8 mouse cellular contexts compared by ENCODE assay signal in genomic region chr8:125532953-125533352, GRCm38 (mm10). TPM values are rescaled to one million over a fixed set of nuclear protein-coding genes. Genes with fewer than 3 reads are reported as not detected.
DNase-seq lines count a peak whose midpoint lies in the region; ATAC-seq and TF ChIP-seq lines count a peak whose summit lies in the region.

No protein-coding gene starts in this region.

- no peak overlapping the region for H3K9ac ChIP-seq in kidney, embryonic 14.5 days (ENCODE audit: low read depth, low read length)
- no peak overlapping the region for H3K9ac ChIP-seq in forebrain, embryonic 15.5 days (replicated peaks)

- H3K9me3 ChIP-seq in kidney, embryonic 14.5 days (ENCODE audit: control insufficient read depth, low read length): no peaks in the 10 kb centered on the region
- H3K9me3 ChIP-seq in forebrain, embryonic 15.5 days: no peaks in the 10 kb centered on the region

- H3K4me2 ChIP-seq in kidney, embryonic 14.5 days (replicated peaks; ENCODE audit: low read depth, low read length): no peak overlapping the region
- no peak overlapping the region for H3K4me2 ChIP-seq in forebrain, embryonic 15.5 days (replicated peaks)

- TF ChIP-seq CTCF in Patski (IDR thresholded peaks at IDR 0.05): no peak

- DNase-seq in kidney, adult 11 months: peak; percentile 91
- peak; percentile 19 for DNase-seq in Patski (ENCODE audit: low read depth, low spot score)
- DNase-seq in kidney, postnatal 14 days: peak; percentile 87
- no peak for DNase-seq in cerebellum, postnatal 36 days
- DNase-seq in cerebellum, adult 11 months: no peak

- WGBS in kidney, embryonic 14.5 days: 66% methylated on average over 8 of the region's 8 CpGs
- 30% methylated on average over 8 of the region's 8 CpGs for WGBS in forebrain, embryonic 15.5 days

- H3K27me3 ChIP-seq in kidney, embryonic 14.5 days (ENCODE audit: control insufficient read depth, insufficient read depth, low read length): no peaks in the 10 kb centered on the region
- no peaks in the 10 kb centered on the region for H3K27me3 ChIP-seq in Patski
- no peaks in the 10 kb centered on the region for H3K27me3 ChIP-seq in forebrain, embryonic 15.5 days

- in situ Hi-C loops in Patski (cut with MboI; ENCODE audit: low pct_unique_long_range_greater_than_20kb): no loop called here

- H3K4me1 ChIP-seq in kidney, embryonic 14.5 days (ENCODE audit: control insufficient read depth, insufficient read depth, low read length): peaks cover 30% of the 10 kb centered on the region
- H3K4me1 ChIP-seq in forebrain, embryonic 15.5 days: peaks cover 66% of the 10 kb centered on the region

- peaks cover 5% of the 10 kb centered on the region; the same call in 1 of the 2 replicates for H3K36me3 ChIP-seq in kidney, embryonic 14.5 days (ENCODE audit: control insufficient read depth, insufficient read depth, low read length)
- peaks cover 7% of the 10 kb centered on the region; the same call in 1 of the 2 replicates for H3K36me3 ChIP-seq in forebrain, embryonic 15.5 days

- no peak overlapping the region for H3K4me3 ChIP-seq in kidney, embryonic 14.5 days (ENCODE audit: low read length)
- no peak overlapping the region for H3K4me3 ChIP-seq in forebrain, embryonic 15.5 days

- no peak for ATAC-seq in kidney, embryonic 14.5 days (ENCODE audit: low FRiP score, low TSS enrichment)
- no peak for ATAC-seq in Patski
- ATAC-seq in forebrain, embryonic 15.5 days (replicated peaks): 0 out of 2 replicates have a peak, but pooled peaks have one; percentile 24
- ATAC-seq in inflammation-experienced regulatory T-cells, adult 6 months: no peak

- CTCF ChIA-PET in Patski (lab: Charles Lee): no interaction called here

- no peak overlapping the region for H3K27ac ChIP-seq in kidney, embryonic 14.5 days (ENCODE audit: low read depth, low read length)
- no peak overlapping the region for H3K27ac ChIP-seq in forebrain, embryonic 15.5 days (replicated peaks)

- POLR2A ChIA-PET in Patski (lab: Charles Lee): no interaction called here

RNA-seq across cellular contexts. Expression of gene Sipa1l2, which starts 36.7 kb away (rescaled TPM):
- polyA plus RNA-seq in kidney, embryonic 14.5 days (2014; fragmentation: Nextera tagmentation; extraction: Ambion mirVana): 6.6 and 12.9 TPM in 2 replicates
- polyA plus RNA-seq in Patski (2021): 20.4 TPM
- polyA plus RNA-seq in forebrain, embryonic 15.5 days (2015; fragmentation: Nextera tagmentation; extraction: Ambion mirVana): 32.0 and 37.1 TPM in 2 replicates
- polyA plus RNA-seq in inflammation-experienced regulatory T-cells, adult 6 months (2017; shearing (Covaris generic)): 1 to 10 TPM in 2 of 3 experiments, under 1 TPM in 1; 0.39 to 2.2 (median 2.0) TPM

Comparison
In these comparisons a context has a peak if more than half of its experiments do, and no peak if none do; other contexts are left out.
1. DNase-seq: peak in kidney, adult 11 months (single experiment), Patski (single experiment) and kidney, postnatal 14 days (single experiment); none in cerebellum, postnatal 36 days (0 of 2) and cerebellum, adult 11 months (single experiment).